Mouse (Mus musculus): ENCODE results near the gene Ifi209. TPM values are rescaled to one million over a fixed set of nuclear protein-coding genes. Genes with fewer than 3 reads are reported as not detected.
"Not testable (repeated sequence)": the region's sequence is repeated elsewhere in the genome, so short reads cannot be mapped to it uniquely, and the experiment has no call there.

The Ifi209 gene
- polyA plus RNA-seq, 1 experiment from 2014 or later = 0.21 TPM

DNA sequence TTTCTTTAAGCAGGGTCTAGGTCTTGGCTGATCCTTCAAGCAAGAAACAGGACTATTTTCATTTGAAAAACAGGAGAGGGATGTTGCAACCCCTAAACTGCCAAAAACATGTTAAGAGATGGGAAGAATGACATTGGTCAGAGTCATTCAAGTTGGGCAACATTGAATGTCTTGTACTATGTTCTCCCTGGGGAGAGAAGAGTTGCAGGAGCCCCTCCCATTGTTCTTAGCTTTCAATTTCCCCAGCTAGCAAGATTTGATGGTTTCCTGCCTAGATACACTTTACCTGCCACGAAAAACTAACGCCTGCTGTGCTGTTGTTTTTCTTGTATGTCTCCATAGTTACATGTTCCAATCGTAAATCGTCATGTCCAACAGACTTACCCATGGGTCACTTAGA is 27.3 kb downstream of the Ifi209 start:
- H3K4me3 ChIP-seq (ENCODE audit: low read length) = no peak overlapping the region
- H3K4me2 ChIP-seq (ENCODE audit: low read depth, low read length) = no peak overlapping the region
- no peaks in the 10 kb centered on the region for H3K36me3 ChIP-seq (ENCODE audit: control insufficient read depth, insufficient read depth, low read length)
- no peak for ATAC-seq (ENCODE audit: low read depth)
- no peaks in the 10 kb centered on the region for H3K4me1 ChIP-seq (replicated peaks; ENCODE audit: control insufficient read depth, insufficient read depth, low read length)
- no peaks in the 10 kb centered on the region for H3K27me3 ChIP-seq (ENCODE audit: control insufficient read depth, insufficient read depth, low read depth, low read length)
- no peak overlapping the region for H3K27ac ChIP-seq (ENCODE audit: low read length)
- H3K9ac ChIP-seq (ENCODE audit: low read length) = no peak overlapping the region
- 82% methylated on average over 4 of the region's 4 CpGs for WGBS
- H3K9me3 ChIP-seq (ENCODE audit: control insufficient read depth, low read length) = no peaks in the 10 kb centered on the region

GRCm38 (mm10) chr1:173673458-173674097 is 42.9 kb downstream of the Ifi209 start, which contains the start of gene Ifi208:
Gene Ifi208 (plus strand): TSS chr1:173673675.
- WGBS = 31% methylated on average over 3 of the region's 3 CpGs
- H3K9me3 ChIP-seq (ENCODE audit: control insufficient read depth, low read length) = not testable (repeated sequence)

DNA sequence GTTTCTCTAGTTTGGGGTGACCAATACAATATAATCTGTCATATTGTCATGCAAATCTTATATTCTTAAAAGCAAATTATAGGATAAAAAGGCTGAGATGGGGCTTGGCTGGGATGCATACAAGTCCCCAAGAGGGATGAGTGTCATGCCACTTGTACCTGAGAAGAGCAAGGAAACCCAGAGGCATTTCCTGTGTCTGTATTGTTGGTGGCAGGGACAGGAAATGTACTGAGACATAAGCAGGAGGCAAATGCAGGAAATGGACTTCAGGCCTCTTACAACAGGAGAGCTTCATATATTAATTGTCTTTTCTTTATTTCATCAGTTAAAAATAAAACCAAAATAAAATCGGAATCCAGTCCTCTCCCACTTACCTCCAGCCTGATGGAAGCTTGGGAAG is 47.9 kb downstream of the Ifi209 start:
- not testable (repeated sequence) for H3K36me3 ChIP-seq (ENCODE audit: control insufficient read depth, insufficient read depth, low read length); H3K4me2 ChIP-seq (ENCODE audit: low read depth, low read length); H3K9me3 ChIP-seq (ENCODE audit: control insufficient read depth, low read length); H3K4me1 ChIP-seq (replicated peaks; ENCODE audit: control insufficient read depth, insufficient read depth, low read length); H3K27ac ChIP-seq (ENCODE audit: low read length); H3K4me3 ChIP-seq (ENCODE audit: low read length); H3K27me3 ChIP-seq (ENCODE audit: control insufficient read depth, insufficient read depth, low read depth, low read length); ATAC-seq (ENCODE audit: low read depth); H3K9ac ChIP-seq (ENCODE audit: low read length)
- WGBS = 71% methylated on average over 1 of the region's 1 CpGs

More at GRCm38 (mm10) chr1:173673458-173674097, 42.9 kb downstream of the Ifi209 start, which contains the start of gene Ifi208:
- H3K9ac ChIP-seq (ENCODE audit: low read length); H3K4me3 ChIP-seq (ENCODE audit: low read length); ATAC-seq (ENCODE audit: low read depth); H3K4me2 ChIP-seq (ENCODE audit: low read depth, low read length); H3K4me1 ChIP-seq (replicated peaks; ENCODE audit: control insufficient read depth, insufficient read depth, low read length); H3K36me3 ChIP-seq (ENCODE audit: control insufficient read depth, insufficient read depth, low read length); H3K27me3 ChIP-seq (ENCODE audit: control insufficient read depth, insufficient read depth, low read depth, low read length); H3K27ac ChIP-seq (ENCODE audit: low read length): not testable (repeated sequence)

GRCm38 (mm10) chr1:173694270-173694669 is 63.6 kb downstream of the Ifi209 start:
- Histone ChIP-seq H3K9ac (ENCODE audit: low read length) (no peak overlapping the region), H3K27ac (ENCODE audit: low read length) (no peak overlapping the region), H3K4me3 (ENCODE audit: low read length) (no peak overlapping the region), H3K4me1 (replicated peaks; ENCODE audit: control insufficient read depth, insufficient read depth, low read length) (no peaks in the 10 kb centered on the region), H3K9me3 (ENCODE audit: control insufficient read depth, low read length) (no peaks in the 10 kb centered on the region), H3K27me3 (ENCODE audit: control insufficient read depth, insufficient read depth, low read depth, low read length) (no peaks in the 10 kb centered on the region), H3K36me3 (ENCODE audit: control insufficient read depth, insufficient read depth, low read length) (no peaks in the 10 kb centered on the region), H3K4me2 (ENCODE audit: low read depth, low read length) (no peak overlapping the region)
- ATAC-seq (ENCODE audit: low read depth) = no peak
- WGBS = 93% methylated on average over 1 of the region's 1 CpGs

Small RNAs within 50 kb of the gene (microRNA-seq; reads per million reads assigned to microRNA genes)
- gene Gm44339 = not detected

Other genes with a start within 250 kb of the Ifi209 start
- 0.08 and 0.21 TPM in 2 replicates for gene Ifi206, start 139.9 kb upstream of the Ifi209 start, polyA plus RNA-seq (2015; fragmentation: Nextera tagmentation; extraction: Ambion mirVana)
- not detected in 2 replicates for gene Ifi214, start 95.0 kb upstream of the Ifi209 start, polyA plus RNA-seq (2015; fragmentation: Nextera tagmentation; extraction: Ambion mirVana)
- gene Ifi213, start 31.6 kb upstream of the Ifi209 start, polyA plus RNA-seq (2015; fragmentation: Nextera tagmentation; extraction: Ambion mirVana) = not detected in 2 replicates
- gene Ifi208, start 42.8 kb downstream of the Ifi209 start, polyA plus RNA-seq (2015; fragmentation: Nextera tagmentation; extraction: Ambion mirVana) = 0.08 TPM in 1 of 2 replicates, not detected in the other
- gene Ifi207, start 110.8 kb downstream of the Ifi209 start, polyA plus RNA-seq (2015; fragmentation: Nextera tagmentation; extraction: Ambion mirVana) = 0.85 and 0.98 TPM in 2 replicates
- 1.6 and 2.2 TPM in 2 replicates for gene Ifi204, start 136.0 kb downstream of the Ifi209 start, polyA plus RNA-seq (2015; fragmentation: Nextera tagmentation; extraction: Ambion mirVana)

Measured in lung, embryonic 16.5 days (tissue).